Mouse (Mus musculus) lung, postnatal 14 days (tissue): ENCODE data around the gene Ube2z.
A peak's percentile ranks its signal among the peaks of the same experiment; 100 is the strongest.

ENCODE experiments used
- DNase-seq: peaks from one replicate; pipeline ENCODE4 v3.0.0; 2021

Ube2z gene

DNA sequence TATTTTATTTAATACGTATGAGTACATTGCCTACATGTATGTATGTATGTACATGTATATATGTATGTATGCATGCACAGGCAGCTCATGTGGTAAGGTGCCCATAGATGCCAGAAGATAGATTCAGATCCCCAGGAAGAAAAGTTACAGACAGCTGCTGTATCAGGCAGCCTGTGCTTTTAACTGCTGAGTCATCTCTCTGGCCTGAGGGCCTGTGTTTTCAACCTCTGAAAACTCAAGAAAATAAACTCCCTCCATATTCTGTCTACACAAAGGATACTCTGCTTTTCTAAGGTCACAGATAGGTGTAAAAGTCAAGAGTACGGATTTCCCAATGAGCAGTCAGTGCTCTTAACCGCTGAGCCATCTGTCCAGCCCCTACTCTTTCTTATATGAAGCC, 14.3 kb downstream of the Ube2z start:
- DNase-seq: no peak

DNA sequence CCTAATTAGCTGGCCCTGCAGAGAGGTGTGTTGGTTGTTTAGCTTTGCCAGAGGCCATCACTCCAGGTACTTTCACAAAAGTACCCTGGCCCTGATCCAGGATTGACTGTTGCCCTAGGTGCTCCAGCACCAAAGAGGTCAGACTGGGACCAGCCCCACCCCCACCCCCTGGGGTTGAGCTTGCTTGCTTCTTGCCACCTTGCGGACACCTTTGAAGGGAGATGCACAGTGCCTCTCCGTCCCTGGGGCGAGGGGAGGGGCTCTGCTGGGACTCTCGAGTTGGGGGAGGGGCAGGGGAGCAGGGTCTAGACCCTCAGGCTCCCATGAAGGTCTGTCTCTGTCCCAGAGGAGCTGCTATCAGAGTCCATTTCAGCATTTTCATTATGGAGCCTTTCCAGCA, 15.2 kb downstream of the Ube2z start:
- no peak for DNase-seq

DNA sequence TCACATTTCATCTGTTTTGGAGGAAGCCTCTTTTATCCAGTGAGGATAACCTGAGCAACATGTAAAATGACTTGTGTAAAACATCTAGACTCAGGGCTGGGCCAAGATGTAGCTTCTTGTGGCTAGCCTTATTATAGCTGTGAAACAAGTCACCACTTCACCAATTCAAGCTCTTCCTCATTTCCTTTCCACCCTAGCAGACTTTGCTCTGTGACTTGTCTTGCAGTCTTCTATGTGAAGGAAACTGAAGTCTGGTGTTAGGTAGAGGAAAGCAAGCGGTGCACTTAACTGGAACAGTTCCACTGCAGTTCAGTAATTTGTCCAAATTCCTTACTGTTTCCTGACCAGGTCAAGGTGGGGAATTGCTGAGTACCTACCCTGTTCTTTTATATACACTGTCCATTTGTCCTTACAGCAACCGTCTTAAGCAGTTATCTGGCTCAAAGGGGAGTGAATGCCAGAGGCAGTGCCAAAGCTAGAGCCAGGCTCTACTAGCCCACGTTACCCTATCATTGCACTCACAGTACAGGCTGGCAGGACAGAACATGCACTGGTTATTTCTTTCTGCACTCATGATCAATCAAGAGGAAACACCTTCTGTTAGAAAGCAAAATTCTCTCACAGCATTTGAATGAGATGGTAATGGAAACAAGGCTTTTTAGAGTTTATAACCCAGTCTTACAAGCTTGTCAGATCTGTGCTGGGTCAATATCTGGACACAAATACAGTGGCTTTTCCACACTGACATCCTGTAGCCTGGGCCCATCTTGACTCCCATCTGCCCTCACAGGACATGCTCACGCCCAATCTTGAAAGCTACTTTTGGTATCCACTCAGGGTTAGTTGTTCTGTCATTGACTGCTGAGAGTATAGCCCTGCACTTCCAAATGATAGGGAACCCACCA, 17.5 kb downstream of the Ube2z start:
- no peak for DNase-seq

DNA sequence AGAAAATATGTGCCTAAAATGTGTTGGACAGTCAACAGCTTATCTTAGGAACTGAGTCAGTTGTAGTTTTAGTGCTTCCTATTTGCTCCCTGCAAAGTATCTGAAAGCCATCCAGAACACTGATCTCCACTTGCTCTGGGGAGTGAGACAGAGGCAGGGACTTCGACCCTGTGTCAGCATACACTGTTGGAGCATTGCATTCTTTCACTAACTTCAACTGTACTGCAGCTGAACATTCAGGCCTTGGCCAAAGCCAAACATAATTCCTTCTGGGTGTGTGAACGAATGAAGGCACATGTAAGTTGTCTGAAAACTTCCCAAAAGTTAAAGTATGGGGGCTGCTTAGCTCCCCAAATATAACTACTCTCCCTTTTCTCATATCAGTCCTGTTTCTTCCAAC, 18.4 kb downstream of the Ube2z start:
- no peak for DNase-seq

DNA sequence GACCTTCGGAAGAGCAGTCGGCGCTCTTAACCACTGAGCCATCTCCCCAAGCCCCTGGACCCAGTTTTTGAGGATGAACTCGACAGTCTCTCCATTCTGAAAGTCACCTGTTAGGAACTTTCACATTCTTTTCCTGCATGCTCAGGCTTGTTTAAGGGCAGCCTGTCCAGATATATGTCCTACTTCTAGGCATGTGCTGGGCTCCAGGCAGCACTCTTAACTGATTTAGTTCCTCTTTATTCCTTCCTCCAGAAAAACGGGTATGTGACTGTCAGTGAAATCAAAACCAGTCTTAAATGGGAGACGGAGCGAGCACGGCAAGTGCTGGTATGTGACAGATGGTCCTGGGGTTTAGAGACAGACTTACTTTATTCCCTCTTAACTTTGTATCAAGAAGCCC, 19.2 kb downstream of the Ube2z start:
- no peak for DNase-seq

DNA sequence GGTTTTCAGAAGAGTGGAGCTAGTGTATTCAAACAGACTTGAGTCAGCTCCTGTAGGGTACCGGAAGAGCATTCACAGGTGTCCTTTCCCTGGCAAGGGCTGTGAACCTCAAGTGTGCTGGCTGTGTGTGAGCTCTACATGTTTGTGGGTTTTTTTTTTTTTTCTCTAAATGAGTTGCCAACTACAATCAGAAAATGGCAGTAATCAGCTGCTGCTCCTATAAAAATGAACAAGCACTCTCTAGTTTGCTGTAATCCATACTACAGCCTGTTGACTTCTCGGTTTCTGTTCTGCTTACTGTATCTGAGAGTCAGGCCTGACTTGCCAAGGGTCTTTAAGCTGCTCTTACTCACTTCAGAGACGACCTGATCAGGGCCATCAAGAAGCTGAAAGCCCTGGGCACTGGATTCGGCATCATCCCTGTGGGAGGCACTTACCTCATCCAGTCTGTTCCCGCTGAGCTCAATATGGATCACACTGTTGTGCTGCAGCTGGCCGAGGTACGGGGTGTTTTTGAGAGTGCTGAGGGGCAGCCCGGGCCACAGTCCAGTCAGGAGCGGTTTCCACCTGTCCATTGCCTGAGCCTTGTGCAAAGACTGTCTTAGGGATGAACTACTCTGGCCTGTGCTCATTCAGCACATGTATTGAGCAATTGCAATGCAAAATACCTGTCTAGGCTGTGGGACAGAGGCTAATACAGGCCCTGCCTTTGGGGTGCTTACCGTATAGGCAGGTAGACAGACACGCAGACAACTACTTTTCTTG, 20.2 kb downstream of the Ube2z start:
- DNase-seq: no peak

DNA sequence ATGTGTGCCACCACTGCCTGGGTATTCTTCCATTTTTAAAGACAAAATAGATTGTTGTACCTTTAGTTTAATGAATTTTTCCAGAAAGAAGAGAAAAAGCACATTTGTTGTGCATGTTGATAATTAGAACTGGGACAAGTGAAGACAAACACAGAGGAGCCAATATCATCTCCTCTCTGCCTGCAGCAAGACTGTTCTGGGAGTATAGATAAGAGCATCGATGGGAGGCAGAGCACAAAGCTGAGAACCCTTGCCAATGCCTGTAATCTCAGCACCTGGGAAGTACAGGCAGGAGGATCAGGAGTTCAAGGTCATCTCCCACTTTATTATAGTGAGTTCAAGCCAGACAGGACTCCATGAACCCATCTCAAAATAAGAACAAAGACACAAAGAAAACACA, 26.6 kb downstream of the Ube2z start:
- no peak for DNase-seq

DNA sequence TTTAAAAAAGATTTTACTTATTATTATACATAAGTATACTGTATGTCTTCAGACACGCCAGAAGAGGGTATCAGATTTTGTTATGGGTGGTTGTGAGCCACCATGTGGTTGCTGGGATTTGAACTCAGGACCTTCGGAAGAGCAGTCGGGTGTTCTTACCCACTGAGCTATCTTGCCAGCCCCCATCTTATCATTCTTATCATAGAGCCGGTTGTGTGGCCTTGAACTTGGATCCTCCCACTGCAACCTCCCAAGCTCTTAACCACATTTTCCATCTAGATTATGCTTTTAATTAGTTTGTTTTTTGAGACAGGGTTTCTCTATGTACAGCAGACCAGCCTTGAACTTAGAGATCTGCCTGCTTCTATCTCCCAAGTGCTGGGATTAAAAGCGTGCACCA, 27.7 kb downstream of the Ube2z start:
- DNase-seq: no peak

DNA sequence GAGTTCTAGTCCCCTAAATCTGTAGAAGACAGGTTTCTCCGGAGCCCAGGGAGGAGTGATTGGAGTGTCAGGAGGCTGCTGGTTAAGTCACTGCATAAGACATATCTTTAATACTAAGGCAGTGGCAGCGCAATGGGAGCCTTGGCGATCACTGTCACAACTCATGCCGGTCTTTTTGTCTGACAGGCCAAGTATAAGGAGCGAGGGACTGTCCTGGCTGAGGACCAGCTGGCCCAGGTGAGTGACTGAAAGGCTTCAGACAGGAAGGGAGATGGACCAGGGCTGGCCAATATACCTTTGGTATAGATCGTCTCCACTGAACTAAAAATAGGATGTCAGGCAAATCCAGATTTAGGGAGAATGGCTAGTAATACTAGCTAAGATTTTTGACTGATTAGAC, 30.1 kb downstream of the Ube2z start:
- DNase-seq: no peak

DNA sequence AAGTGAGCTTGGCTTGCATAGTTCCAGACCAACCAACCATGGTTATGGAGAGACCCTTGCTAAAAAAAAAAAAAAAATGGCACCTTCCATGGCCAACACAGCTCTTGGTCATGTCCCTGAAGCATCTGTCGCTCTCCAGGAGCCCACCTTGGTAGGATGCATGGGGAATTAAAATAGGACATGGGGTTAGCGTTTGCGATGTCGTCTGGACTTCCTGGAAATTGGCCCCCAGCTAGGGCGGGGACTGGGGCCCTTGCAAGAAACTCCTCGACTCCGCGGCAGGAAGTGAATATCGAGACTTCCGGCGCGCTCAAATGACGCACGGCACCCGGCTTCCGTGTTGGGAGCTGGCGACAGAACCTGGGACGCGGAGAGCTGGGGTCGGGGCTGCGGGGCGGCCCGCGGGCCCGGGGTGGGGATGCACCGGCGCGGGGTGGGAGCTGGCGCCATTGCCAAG, 30.6 kb downstream of the Ube2z start, which contains the start of gene Snf8:
Snf8 (plus strand) TSS at position 290 of the 457 bp plus-strand sequence.
- DNase-seq: peak; percentile 97

DNA sequence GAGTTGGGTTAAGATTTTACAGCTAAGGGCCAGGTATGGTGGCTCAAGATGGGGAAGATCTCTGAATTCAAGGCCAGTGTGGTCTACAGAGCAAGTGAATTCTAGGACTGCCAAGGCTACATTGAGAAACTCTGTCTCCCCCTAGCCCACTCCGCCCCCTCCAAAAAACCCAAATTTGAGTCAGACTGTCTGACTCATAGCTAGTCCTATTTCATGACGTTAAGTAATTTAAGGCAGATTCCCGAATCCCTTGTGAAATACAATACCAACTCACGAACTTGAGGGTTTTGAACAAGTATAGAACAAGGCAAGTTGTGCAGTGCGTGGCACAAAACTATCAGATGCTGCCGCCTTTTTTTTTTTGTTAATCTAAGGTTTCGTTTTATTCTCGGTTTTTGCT, 31.1 kb downstream of the Ube2z start:
- DNase-seq: no peak

DNA sequence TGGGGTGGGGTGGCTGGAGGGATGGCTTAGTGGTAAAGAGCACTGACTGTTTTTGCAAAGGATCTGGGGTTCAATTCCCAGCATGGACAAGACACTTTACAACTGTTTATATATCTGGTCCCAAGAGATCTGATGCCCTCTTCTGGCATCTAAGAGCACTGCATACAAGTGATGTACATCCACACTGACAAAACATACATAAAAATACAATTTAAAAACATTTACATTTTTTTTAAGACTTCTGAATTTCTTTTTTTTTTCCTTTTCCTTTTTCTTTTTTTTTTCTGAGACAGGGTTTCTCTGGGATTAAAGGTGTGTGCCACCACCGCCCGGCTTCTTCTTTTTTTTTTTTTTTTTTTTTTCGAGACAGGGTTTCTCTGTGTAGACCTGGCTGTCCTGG, 31.9 kb downstream of the Ube2z start:
- no peak for DNase-seq

DNA sequence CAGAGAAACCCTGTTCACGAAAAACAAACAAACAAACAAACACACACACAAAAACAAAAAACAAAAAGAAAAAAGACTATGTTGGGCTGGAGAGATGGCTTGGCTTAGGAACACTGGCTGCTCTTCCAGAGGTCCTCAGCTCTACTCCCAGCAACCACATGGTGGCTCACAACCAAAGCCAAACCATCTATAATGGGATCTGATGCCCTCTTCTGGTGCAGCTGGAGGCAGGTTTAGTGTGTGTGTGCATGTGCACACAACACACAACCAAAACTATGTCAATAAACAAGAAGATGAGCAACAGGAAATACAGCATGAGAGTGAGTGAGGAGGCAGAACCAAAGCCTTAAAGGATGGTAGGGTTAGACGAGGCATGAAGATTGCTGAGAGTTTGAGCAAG, 33.5 kb downstream of the Ube2z start:
- DNase-seq: no peak

DNA sequence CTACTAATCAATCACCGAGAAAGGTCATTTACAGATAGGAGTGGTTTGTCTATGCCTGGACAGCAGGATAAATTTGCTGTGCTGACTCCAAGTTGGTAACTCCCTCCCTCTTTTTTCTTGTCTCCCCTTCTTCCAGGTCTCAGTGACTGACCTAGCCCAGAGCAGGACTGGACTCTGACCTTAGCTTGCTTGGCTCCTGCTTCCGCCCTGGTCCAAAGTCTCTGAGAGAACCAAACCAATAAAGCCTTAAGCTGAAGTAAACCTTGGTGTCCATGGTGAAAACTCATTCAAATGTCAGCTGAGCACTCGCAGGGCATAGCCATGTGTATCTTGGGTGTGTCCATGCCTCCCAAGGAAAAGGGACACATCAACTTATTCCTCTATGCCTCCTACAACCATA, 34.6 kb downstream of the Ube2z start:
- DNase-seq: no peak

DNA sequence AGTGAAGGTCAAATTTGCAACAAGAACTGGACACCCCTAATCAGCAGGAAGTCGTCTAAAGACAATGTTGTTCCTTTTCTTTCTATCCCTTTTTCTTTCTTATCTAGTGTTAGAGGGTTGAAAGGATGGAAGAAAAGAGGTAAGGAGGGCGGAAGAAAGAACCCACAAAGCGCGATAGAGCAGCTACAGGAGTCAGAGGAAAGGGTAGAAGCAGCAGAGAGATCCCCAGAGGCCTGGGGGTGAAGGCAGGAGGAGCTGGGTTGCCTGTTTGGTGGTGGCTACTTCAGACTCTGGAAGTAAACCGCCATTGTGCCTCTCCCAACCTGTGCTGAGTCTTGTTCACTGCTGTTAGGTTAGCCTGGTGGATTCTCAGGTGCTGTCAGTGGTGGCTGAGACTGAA, 37.1 kb downstream of the Ube2z start:
- DNase-seq: no peak

DNA sequence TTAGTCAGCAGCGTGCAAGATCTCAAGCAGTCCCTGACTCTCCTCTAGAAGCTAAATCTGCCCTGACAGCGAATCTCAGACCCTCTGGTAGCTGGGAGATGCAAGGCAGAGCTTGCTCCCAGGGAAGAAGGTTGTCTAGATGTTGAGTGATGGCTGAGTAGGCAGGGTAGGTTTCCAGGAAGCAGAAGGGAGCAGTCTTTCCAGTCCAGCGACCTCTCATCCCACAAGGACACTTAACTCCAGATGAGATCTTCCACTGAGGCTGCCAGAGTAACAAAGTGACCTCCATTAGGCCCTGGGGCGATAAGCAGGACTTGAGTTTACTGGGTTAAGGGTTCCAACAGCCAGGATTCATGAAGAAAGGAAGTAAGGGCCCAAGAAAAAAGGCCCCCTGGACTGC, 44.6 kb downstream of the Ube2z start:
- no peak for DNase-seq

DNA sequence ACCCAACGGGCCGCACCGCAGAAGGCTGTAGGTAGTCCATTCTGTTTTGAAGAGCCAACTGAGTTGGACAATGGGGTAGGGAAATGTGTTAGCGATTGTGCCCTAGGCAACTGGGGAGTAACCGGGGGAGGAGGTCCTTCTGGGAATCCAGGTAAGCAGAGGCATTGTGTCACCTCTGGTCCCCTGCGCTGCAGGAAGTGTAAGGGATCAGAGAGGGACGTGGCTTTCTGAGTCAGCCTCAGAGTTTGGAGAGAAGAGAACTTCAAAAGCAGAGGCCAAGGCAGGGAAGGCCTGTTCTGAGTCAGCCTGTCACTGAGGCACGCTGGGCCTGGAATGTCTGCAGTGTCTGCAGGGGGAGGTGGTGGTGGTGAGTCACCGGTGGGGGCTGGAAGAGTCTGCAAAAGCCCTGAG, 47.2 kb downstream of the Ube2z start:
- no peak for DNase-seq

DNA sequence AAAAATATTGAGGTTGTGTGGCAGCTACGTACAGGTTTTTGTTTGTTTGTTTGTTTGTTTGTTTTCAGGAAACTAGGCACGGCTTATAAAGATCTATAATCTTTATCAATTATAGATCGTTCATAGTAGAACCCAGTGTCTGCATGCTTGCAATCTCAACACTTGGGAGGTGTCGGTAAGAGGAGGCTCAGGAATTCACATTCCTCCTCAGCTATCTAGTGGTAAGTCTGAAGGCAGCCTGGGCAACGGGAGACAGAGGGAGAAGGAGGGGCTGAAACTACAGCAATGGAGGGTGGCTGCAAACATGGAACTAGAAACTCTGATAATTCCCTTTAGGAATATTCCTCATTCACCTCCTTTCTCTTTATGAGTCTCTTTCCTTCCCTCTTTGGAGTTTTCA, 49.8 kb downstream of the Ube2z start:
- no peak for DNase-seq

DNA sequence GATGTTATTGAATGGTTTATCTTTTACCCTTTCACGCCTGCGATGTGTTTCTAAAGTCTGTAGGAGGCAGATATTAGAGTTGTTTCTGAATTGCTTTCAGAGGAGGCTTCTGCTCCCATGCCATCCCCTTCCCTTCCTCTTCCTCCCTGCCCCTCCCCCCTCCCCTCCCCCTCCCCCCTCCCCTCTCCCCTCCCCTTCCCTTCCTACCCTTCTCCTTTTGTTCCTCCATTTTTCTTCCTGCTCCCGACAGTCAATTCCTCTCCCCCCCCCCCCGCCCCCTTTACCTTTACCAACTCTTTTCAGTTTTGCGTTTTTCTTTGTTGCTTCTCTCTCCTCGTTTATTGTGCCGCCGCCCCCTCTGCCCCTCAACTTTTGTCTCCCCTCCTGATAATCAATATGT, 53.2 kb downstream of the Ube2z start:
- DNase-seq: no peak

DNA sequence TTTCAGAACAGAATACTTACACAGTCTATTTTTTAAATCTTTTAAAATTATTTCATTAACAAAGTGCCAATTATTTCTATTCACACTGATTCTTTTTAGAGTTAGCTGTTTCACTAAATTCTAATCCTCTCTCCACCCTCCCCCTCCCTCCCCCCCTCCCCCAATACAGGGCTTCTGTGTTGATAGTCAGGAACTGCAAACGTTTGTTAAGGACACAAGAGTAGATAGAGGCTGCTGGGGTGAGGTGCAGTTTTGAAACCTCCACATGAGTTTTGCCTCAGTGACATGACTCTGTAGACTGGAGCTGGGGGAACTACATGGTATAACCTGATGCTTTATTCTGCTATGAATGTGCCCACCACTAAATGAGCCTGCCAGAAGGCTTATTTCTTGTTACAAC, 56.4 kb downstream of the Ube2z start:
- DNase-seq: no peak

DNA sequence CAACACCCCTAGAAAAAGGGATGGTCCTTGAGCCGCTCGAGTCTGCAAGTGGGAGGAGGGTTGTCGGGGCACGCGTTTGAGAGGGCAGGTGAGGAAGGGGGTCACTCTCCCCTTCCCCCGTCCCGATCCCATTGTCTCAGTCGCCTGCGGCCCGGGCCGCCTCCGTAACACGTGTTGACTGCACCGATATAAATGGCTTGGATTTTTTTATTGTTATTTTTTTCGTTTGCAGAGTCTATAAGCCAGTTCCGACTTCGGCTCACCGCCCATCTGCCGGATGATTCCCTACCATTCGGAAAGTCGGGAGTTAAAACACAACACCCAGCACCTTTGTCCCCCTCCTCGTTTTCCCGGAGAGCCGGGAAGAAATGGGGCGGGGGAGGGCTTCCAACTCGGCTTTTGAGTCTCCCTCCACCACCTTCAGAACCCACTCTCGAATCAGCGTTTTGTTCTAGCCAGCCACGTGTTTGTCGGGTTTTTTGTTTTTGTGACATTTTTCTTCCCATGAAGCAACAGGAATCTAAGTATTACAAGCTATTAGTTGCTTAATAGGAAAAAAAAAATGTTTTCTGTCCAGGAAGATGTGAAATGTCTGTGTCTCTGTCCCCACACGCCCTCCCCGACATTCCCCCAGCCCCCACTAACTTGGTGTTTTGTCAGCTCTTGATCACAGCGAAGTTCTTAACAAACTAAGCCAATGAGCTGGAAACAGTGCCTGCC, 57.5 kb downstream of the Ube2z start:
- peak; percentile 16 for DNase-seq

DNA sequence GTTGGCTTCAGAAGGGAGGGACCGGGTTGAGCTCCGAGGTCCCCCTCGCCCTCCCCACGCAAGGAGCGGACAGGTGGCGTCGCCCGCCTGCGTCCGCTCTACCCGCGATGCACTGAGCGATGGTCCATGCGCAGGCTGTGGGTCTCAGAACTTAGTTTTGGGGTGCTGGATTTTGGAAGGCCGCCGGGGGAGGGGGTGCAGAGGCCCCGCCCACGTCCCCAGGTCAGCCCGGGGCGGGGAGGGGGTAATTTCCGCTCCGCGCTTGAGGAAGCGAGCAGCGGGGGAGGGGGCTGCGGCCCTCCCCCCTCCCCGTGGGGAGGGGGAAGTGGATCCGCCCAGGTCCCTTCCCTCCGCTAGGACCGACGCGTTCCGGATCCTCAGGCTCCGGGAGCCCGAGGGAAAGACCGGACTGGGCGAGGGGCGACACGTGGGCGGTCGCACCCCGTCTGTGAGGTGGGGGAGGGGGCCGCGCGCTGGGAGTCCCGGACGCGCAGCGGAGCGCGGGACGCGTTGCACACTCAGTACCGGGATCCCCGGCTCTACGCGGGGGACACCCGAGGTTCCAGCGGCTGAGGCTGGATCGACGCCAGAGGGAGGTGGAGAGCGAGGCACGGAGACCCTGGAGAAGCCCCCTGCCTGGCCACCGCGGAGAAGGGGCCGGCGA, 58.2 kb downstream of the Ube2z start:
- DNase-seq: peak; percentile 14

DNA sequence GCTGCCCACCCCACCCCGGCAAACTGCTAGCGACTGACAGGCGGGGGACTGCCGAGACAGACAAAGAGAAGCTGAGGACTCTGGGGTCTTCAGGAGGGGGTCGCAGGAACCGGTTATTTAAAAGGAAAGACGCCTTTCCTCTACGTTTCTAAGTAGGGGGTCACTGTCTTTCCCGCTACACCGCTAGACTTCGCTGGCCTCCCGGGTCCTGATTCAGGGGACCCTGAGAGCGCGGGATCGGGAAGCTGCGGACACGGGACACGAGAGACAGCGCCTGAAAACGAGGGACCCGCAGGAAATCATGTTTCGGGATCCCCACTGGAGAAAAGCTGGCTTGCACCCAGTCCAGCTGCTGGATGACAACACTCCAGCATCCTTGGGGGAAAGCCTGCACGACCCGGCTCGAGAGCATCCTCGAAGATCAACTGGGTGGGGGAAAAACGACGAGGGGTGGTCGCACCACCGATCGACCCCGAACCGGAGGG, 58.8 kb downstream of the Ube2z start:
- no peak for DNase-seq
